Mouse (Mus musculus) ES-Bruce4 (cell line): ENCODE measurements around the gene Ccdc141. TPM values are rescaled to one million over a fixed set of nuclear protein-coding genes. Genes with fewer than 3 reads are reported as not detected.

Experiments used
- H3K27ac ChIP-seq: 2 replicates; pipeline ENCODE4 v1.5.1; 2012; ENCODE audit warnings: low read length, inconsistent platforms; ENCODE audit not compliant: insufficient read depth
- H3K27me3 ChIP-seq: 2 replicates; pipeline ENCODE4 v1.6.1; 2012; ENCODE audit warnings: mild to moderate bottlenecking, low read length, inconsistent platforms; ENCODE audit not compliant: control insufficient read depth, poor library complexity, insufficient read depth, severe bottlenecking
- H3K36me3 ChIP-seq: 2 replicates; pipeline ENCODE4 v1.6.1; 2012; ENCODE audit warnings: inconsistent platforms, mild to moderate bottlenecking, low read length, moderate library complexity; ENCODE audit not compliant: control insufficient read depth, poor library complexity, insufficient read depth, severe bottlenecking
- H3K4me1 ChIP-seq: one replicate; pipeline ENCODE4 v1.8.1; 2011; ENCODE audit warnings: low read length; ENCODE audit not compliant: control insufficient read depth, insufficient read depth
- H3K4me3 ChIP-seq: 2 replicates; pipeline ENCODE4 v1.5.1; 2011; ENCODE audit warnings: low read depth, mild to moderate bottlenecking, low read length
- H3K9ac ChIP-seq: 2 replicates; pipeline ENCODE4 v1.6.1; 2012; ENCODE audit warnings: low read depth, mild to moderate bottlenecking, inconsistent platforms; ENCODE audit not compliant: poor library complexity, severe bottlenecking
- H3K9me3 ChIP-seq: replicated peaks from 2 replicates; pipeline ENCODE4 v1.6.1; 2012; ENCODE audit warnings: mild to moderate bottlenecking, low read length, inconsistent platforms; ENCODE audit not compliant: control insufficient read depth, poor library complexity, insufficient read depth, severe bottlenecking
- CTCF ChIP-seq: IDR thresholded peaks from one replicate; pipeline ENCODE4 v1.8.1; 2011; ENCODE audit warnings: low read depth, low read length
- EP300 ChIP-seq: IDR thresholded peaks from 2 replicates; pipeline ENCODE4 v1.6.1; 2011; ENCODE audit warnings: low read depth, low read length; ENCODE audit not compliant: insufficient read depth
- POLR2A ChIP-seq: IDR thresholded peaks from one replicate; pipeline ENCODE4 v1.8.1; 2011; ENCODE audit warnings: low read length; ENCODE audit not compliant: insufficient read depth
- polyA plus RNA-seq: library from polyadenylated mRNA; stranded (reverse); fragments of >200 nt; gene quantifications from 2 replicates; pipeline ENCODE4 v1.2.4, GENCODE M21; 2011; ENCODE audit warnings: low read depth; ENCODE audit not compliant: missing spikeins, insufficient read depth, insufficient read length

Gene Ccdc141
- polyA plus RNA-seq, 1 experiment = 6.6 TPM

DNA sequence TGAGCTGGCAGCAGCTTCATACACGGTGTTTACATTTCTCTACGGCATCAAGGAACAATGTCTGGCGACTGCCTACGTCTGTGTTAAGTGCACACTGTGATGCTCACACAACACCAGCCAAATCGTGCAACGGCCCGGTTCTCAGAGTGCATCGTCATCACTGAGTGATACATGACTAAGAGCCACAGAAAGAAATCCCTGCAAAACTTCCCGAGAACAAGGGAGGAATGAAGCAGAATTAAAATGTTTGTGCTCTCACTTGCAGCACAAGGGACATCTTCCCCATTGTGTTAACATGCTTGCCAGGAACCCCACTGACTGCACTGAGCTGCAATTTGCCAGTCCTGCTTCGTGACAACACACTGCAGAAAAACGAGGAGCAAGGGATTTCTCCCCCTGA is 114.1 kb downstream of the Ccdc141 start:
- Histone ChIP-seq H3K27ac (no peak overlapping the region), H3K4me1 (no peaks in the 10 kb centered on the region)
- no peak for TF ChIP-seq CTCF
- TF ChIP-seq EP300 = no peak
- TF ChIP-seq POLR2A = no peak

DNA sequence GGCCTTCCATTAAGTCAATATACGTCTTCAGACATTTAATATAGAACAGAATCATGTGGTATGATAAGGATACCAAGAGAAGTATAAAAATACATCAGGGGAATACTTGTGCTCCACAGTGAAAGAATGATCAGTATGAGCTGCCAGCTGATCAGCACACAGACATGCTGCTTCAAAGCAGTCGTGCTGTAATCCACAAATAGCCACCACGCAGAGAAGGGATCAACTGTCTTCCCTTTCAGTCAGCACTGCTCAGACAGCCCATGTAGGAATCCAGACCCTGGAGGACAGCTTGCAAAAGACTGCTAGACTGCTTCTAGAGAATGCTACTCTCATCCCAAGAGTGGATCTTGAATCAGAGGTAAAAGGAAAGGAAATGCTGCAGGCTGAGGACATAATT is 127.5 kb downstream of the Ccdc141 start:
- no peaks in the 10 kb centered on the region for H3K36me3 ChIP-seq
- H3K4me3 ChIP-seq = no peak overlapping the region
- no peaks in the 10 kb centered on the region for H3K4me1 ChIP-seq
- H3K27ac ChIP-seq = no peak overlapping the region
- TF ChIP-seq CTCF (no peak), POLR2A (no peak), EP300 (no peak)
- no peak overlapping the region for H3K9ac ChIP-seq
- no peaks in the 10 kb centered on the region for H3K9me3 ChIP-seq
- no peaks in the 10 kb centered on the region for H3K27me3 ChIP-seq

More for the DNA sequence above, 114.1 kb downstream of the Ccdc141 start:
- H3K4me3 ChIP-seq = no peak overlapping the region
- no peak overlapping the region for H3K9ac ChIP-seq
- H3K36me3 ChIP-seq = no peaks in the 10 kb centered on the region; the same call in 1 of the 2 replicates
- no peaks in the 10 kb centered on the region for H3K9me3 ChIP-seq
- H3K27me3 ChIP-seq = no peaks in the 10 kb centered on the region

DNA sequence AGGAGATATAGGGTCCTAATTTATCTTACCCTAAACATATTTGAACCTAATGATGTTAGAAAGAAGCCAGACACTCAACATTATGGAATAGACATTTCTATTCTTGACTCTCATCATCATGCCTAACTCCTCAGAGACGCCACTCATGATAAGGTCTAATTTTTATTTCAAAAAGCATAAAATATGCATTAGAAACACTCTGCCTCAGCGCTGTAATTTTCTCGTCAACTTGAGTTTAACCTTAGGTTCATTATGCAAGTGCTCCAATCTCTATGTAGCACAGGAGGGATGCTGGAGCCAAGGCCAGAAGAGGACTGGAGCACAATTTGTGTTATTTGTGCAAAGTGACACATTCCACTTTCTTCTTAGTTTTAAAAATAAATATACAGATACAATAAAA is 130.8 kb downstream of the Ccdc141 start:
- H3K9ac ChIP-seq = no peak overlapping the region
- H3K4me3 ChIP-seq = no peak overlapping the region
- TF ChIP-seq CTCF (no peak), EP300 (no peak), POLR2A (no peak)
- no peaks in the 10 kb centered on the region for H3K9me3 ChIP-seq
- H3K27me3 ChIP-seq = no peaks in the 10 kb centered on the region
- H3K27ac ChIP-seq = no peak overlapping the region
- H3K36me3 ChIP-seq = no peaks in the 10 kb centered on the region
- no peaks in the 10 kb centered on the region for H3K4me1 ChIP-seq

DNA sequence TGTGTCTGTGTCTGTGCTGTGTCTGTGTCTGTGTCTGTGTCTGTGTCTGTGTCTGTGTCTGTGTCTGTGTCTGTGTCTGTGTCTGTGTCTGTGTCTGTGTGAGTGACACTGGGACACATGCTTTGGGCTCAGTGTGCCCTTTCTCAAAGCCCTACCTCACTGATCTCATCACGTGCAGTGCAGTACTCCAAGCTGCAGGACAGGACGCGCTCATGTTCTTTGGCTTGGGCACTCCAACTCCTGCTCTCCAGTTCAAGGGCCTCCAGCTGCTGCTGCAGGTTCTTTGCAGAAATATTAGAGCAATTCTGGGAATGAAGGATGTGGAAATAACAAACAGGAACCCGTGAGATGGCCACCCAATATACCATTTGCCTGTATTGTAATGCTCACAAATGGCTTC is 131.2 kb downstream of the Ccdc141 start:
- TF ChIP-seq POLR2A = no peak
- TF ChIP-seq CTCF = no peak
- TF ChIP-seq EP300 = no peak
- Histone ChIP-seq H3K4me3 (no peak overlapping the region), H3K9me3 (no peaks in the 10 kb centered on the region), H3K27ac (no peak overlapping the region), H3K4me1 (no peaks in the 10 kb centered on the region), H3K36me3 (no peaks in the 10 kb centered on the region), H3K9ac (no peak overlapping the region), H3K27me3 (no peaks in the 10 kb centered on the region)

DNA sequence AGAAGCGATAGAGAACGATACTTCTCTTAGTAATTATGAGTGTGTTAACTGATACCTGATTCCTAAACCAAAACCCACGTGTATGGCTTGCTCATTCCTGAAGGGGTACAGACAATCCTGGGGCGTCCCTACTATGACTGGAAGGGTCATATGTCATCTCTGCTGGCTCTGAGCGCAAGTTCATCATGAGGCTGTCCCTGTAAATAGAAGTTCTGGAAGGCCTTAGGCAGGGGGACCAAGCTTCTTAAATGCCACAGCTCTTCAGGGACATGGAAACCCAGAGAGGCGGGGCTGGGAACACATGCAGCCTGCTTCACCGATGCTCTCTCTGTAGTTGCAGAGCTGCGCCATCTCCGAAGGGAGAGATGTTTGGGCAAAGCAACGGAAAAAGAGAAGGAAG is 133.2 kb downstream of the Ccdc141 start:
- Histone ChIP-seq H3K27ac (no peak overlapping the region), H3K9ac (no peak overlapping the region), H3K27me3 (no peaks in the 10 kb centered on the region), H3K4me3 (no peak overlapping the region), H3K36me3 (no peaks in the 10 kb centered on the region), H3K9me3 (no peaks in the 10 kb centered on the region), H3K4me1 (no peaks in the 10 kb centered on the region)
- no peak for TF ChIP-seq POLR2A
- no peak for TF ChIP-seq CTCF
- TF ChIP-seq EP300 = no peak

DNA sequence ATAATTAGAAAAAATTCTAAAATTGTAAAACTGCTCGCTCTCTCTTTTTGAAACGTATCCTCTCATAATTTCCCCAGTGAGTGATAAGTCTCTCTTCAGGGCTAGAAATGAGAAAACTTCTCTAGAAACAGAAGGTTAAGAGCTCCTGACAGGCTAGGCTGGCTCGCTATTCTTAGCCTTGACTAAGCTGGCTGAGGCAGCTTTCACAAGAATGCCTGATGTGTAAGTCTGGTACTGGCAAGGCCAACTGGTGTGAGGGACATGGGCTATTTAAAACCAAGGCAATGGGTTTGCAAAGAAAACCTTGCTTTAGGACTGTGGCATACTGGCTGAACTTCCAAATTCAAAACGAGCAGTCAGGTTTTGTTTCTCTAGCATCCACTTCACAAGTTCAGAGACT is 136.3 kb downstream of the Ccdc141 start:
- TF ChIP-seq CTCF (no peak), EP300 (no peak), POLR2A (no peak)
- Histone ChIP-seq H3K9me3 (no peaks in the 10 kb centered on the region), H3K4me1 (no peaks in the 10 kb centered on the region), H3K27ac (no peak overlapping the region), H3K4me3 (no peak overlapping the region), H3K9ac (no peak overlapping the region), H3K27me3 (no peaks in the 10 kb centered on the region), H3K36me3 (no peaks in the 10 kb centered on the region)
